Mouse (Mus musculus) C2C12 (cell line): ENCODE results near the gene Atxn2. TPM values are rescaled to one million over a fixed set of nuclear protein-coding genes. Genes with fewer than 3 reads are reported as not detected.

ENCODE experiments used
- H3K27me3 ChIP-seq: one replicate; pipeline ENCODE4 v1.6.1; 2011; ENCODE audit not compliant: control insufficient read depth, insufficient read depth, insufficient read length
- H3K36me3 ChIP-seq: one replicate; pipeline ENCODE4 v1.6.1; 2011; ENCODE audit not compliant: control insufficient read depth, insufficient read depth
- H3K4me3 ChIP-seq: one replicate; pipeline ENCODE4 v1.5.1; 2011; ENCODE audit warnings: mild to moderate bottlenecking, control low read depth; ENCODE audit not compliant: poor library complexity, insufficient read depth, severe bottlenecking
- H3K79me2 ChIP-seq: one replicate; pipeline ENCODE4 v1.6.1; 2011; ENCODE audit not compliant: control insufficient read depth, insufficient read depth
- H3K79me3 ChIP-seq: one replicate; pipeline ENCODE4 v1.6.1; 2011; ENCODE audit warnings: low read depth, control low read depth
- H3ac ChIP-seq: one replicate; pipeline ENCODE3; 2011; ENCODE audit warnings: low read depth; ENCODE audit not compliant: control insufficient read depth, insufficient read length
- CEBPB ChIP-seq: IDR thresholded peaks from one replicate; pipeline ENCODE4 v1.6.1; 2011; ENCODE audit warnings: low read depth, mild to moderate bottlenecking, control low read depth, moderate library complexity
- CTCF ChIP-seq: IDR thresholded peaks from one replicate; pipeline ENCODE4 v1.5.1; 2011; ENCODE audit not compliant: control insufficient read depth, insufficient read depth, insufficient read length
- FOSL1 ChIP-seq: IDR thresholded peaks from one replicate; pipeline ENCODE4 v1.8.0; 2011; ENCODE audit warnings: mild to moderate bottlenecking, low read length; ENCODE audit not compliant: poor library complexity, insufficient read depth, severe bottlenecking
- MAX ChIP-seq: IDR thresholded peaks from one replicate; pipeline ENCODE4 v1.6.1; 2011; ENCODE audit warnings: mild to moderate bottlenecking, control low read depth
- MYOD1 ChIP-seq: IDR thresholded peaks from one replicate; pipeline ENCODE4 v1.6.1; 2011; ENCODE audit warnings: low read depth; ENCODE audit not compliant: control insufficient read depth, insufficient read length
- MYOG ChIP-seq: IDR thresholded peaks from one replicate; pipeline ENCODE4 v1.6.1; 2011; ENCODE audit not compliant: control insufficient read depth, insufficient read length; ENCODE audit errors: extremely low read depth
- USF1 ChIP-seq: IDR thresholded peaks from one replicate; pipeline ENCODE4 v1.6.1; 2011; ENCODE audit warnings: low read depth, mild to moderate bottlenecking, control low read depth, moderate library complexity
- polyA plus RNA-seq: library from polyadenylated mRNA; unstranded; fragments of >200 nt; fragmentation: generic; extraction: Trizol; gene quantifications from one replicate; pipeline ENCODE4 v1.2.1, GENCODE M21; 2012; ENCODE audit warnings: missing spikeins

Gene Atxn2
- polyA plus RNA-seq, 1 experiment: 69.9 TPM

GRCm38 (mm10) chr5:121841516-121841915, 130.4 kb downstream of the Atxn2 start:
- Histone ChIP-seq H3K36me3 (no peaks in the 10 kb centered on the region), H3ac (no peak overlapping the region), H3K79me2 (peaks cover 1% of the 10 kb centered on the region), H3K27me3 (no peaks in the 10 kb centered on the region), H3K79me3 (no peaks in the 10 kb centered on the region), H3K4me3 (no peak overlapping the region)
- TF ChIP-seq USF1: no peak
- TF ChIP-seq FOSL1: no peak
- TF ChIP-seq MAX: no peak
- no peak for TF ChIP-seq CEBPB
- TF ChIP-seq MYOG: no peak
- no peak for TF ChIP-seq MYOD1
- no peak for TF ChIP-seq CTCF

GRCm38 (mm10) chr5:121841973-121842372, 130.8 kb downstream of the Atxn2 start:
- Histone ChIP-seq H3ac (no peak overlapping the region), H3K79me2 (no peaks in the 10 kb centered on the region), H3K4me3 (no peak overlapping the region), H3K36me3 (no peaks in the 10 kb centered on the region), H3K79me3 (no peaks in the 10 kb centered on the region), H3K27me3 (no peaks in the 10 kb centered on the region)
- TF ChIP-seq CEBPB (no peak), MAX (no peak), MYOD1 (no peak), USF1 (no peak), MYOG (no peak), CTCF (no peak), FOSL1 (no peak)

- peak overlapping the region; percentile 18 for H3K4me3 ChIP-seq
- TF ChIP-seq CEBPB (no peak), MYOD1 (no peak), USF1 (no peak), MYOG (no peak), FOSL1 (no peak), MAX (peak; percentile 47), CTCF (peak; percentile 98)
- no peaks in the 10 kb centered on the region for H3K27me3 ChIP-seq
- no peaks in the 10 kb centered on the region for H3K36me3 ChIP-seq
- H3K79me2 ChIP-seq: no peaks in the 10 kb centered on the region
- no peaks in the 10 kb centered on the region for H3K79me3 ChIP-seq
- H3ac ChIP-seq: peak overlapping the region; percentile 16
Measured at GRCm38 (mm10) chr5:121842665-121843118, 131.6 kb downstream of the Atxn2 start.

- Histone ChIP-seq H3K27me3 (no peaks in the 10 kb centered on the region), H3K4me3 (peak overlapping the region; percentile 18)
- TF ChIP-seq FOSL1 (no peak), MAX (no peak), MYOD1 (no peak), USF1 (no peak), CEBPB (no peak), MYOG (no peak), CTCF (no peak)
Measured at GRCm38 (mm10) chr5:121843138-121843905, 132.2 kb downstream of the Atxn2 start.

GRCm38 (mm10) chr5:121845361-121845760, 134.2 kb downstream of the Atxn2 start:
- H3K36me3 ChIP-seq: no peaks in the 10 kb centered on the region
- H3K79me3 ChIP-seq: peaks cover 8% of the 10 kb centered on the region
- H3K27me3 ChIP-seq: no peaks in the 10 kb centered on the region
- peaks cover 13% of the 10 kb centered on the region for H3K79me2 ChIP-seq
- TF ChIP-seq MYOD1 (no peak), USF1 (no peak), MYOG (no peak), CEBPB (no peak), CTCF (no peak), MAX (no peak), FOSL1 (no peak)
- no peak overlapping the region for H3K4me3 ChIP-seq
- no peak overlapping the region for H3ac ChIP-seq

More at GRCm38 (mm10) chr5:121843138-121843905, 132.2 kb downstream of the Atxn2 start:
- Histone ChIP-seq H3K79me3 (no peaks in the 10 kb centered on the region), H3K36me3 (no peaks in the 10 kb centered on the region), H3K79me2 (no peaks in the 10 kb centered on the region), H3ac (no peak overlapping the region)
